Mouse (Mus musculus): ENCODE data around the gene Coq5. TPM values are rescaled to one million over a fixed set of nuclear protein-coding genes. Genes with fewer than 3 reads are reported as not detected.

The Coq5 gene
- polyA plus RNA-seq, 1 experiment, result 6.3 TPM

- DNase-seq (ENCODE audit: low read depth in 1 of 2, low spot score in 2 of 2), result no peak
- Histone ChIP-seq H3K4me1 (ENCODE audit: control insufficient read depth, insufficient read depth, insufficient read length) (peaks cover 6% of the 10 kb centered on the region; the same call in 1 of the 2 replicates), H3K36me3 (ENCODE audit: control insufficient read depth, insufficient read depth, low read length) (peaks cover 6% of the 10 kb centered on the region; the same call in 1 of the 2 replicates), H3K4me3 (ENCODE audit: extremely low read depth, insufficient read depth, insufficient read length) (no peak overlapping the region), H3K27me3 (ENCODE audit: control insufficient read depth, insufficient read depth, low read length) (no peaks in the 10 kb centered on the region), H3K27ac (ENCODE audit: insufficient read depth, low read length) (no peak overlapping the region)
- 78% methylated on average over 8 of the region's 8 CpGs for WGBS
- TF ChIP-seq CTCF (IDR thresholded peaks at IDR 0.05; ENCODE audit: extremely low read depth, insufficient read depth, insufficient read length, insufficient replicate concordance), result no peak
- TF ChIP-seq POLR2A (IDR thresholded peaks at IDR 0.05; ENCODE audit: low read depth, low read length), result no peak
Measured at GRCm38 (mm10) chr5:115266787-115267468, 12.5 kb upstream of the Coq5 start.

- peaks cover 6% of the 10 kb centered on the region; the same call in 1 of the 2 replicates for H3K4me1 ChIP-seq (ENCODE audit: control insufficient read depth, insufficient read depth, insufficient read length)
- peaks cover 5% of the 10 kb centered on the region; the same call in 1 of the 2 replicates for H3K36me3 ChIP-seq (ENCODE audit: control insufficient read depth, insufficient read depth, low read length)
- H3K4me3 ChIP-seq (ENCODE audit: extremely low read depth, insufficient read depth, insufficient read length), result no peak overlapping the region
Measured at GRCm38 (mm10) chr5:115267469-115268045, 11.9 kb upstream of the Coq5 start.

GRCm38 (mm10) chr5:115268266-115268665, 11.2 kb upstream of the Coq5 start:
- H3K4me1 ChIP-seq (ENCODE audit: control insufficient read depth, insufficient read depth, insufficient read length), result peaks cover 6% of the 10 kb centered on the region; the same call in 1 of the 2 replicates
- no peak overlapping the region for H3K4me3 ChIP-seq (ENCODE audit: extremely low read depth, insufficient read depth, insufficient read length)
- H3K27ac ChIP-seq (ENCODE audit: insufficient read depth, low read length), result no peak overlapping the region
- WGBS, result 35% methylated on average over 3 of the region's 3 CpGs
- DNase-seq (ENCODE audit: low read depth in 1 of 2, low spot score in 2 of 2), result no peak
- no peak for TF ChIP-seq CTCF (IDR thresholded peaks at IDR 0.05; ENCODE audit: extremely low read depth, insufficient read depth, insufficient read length, insufficient replicate concordance)
- H3K36me3 ChIP-seq (ENCODE audit: control insufficient read depth, insufficient read depth, low read length), result 0 out of 2 replicates have a peak, but pooled peaks cover 2% of the 10 kb centered on the region
- H3K27me3 ChIP-seq (ENCODE audit: control insufficient read depth, insufficient read depth, low read length), result no peaks in the 10 kb centered on the region

More at GRCm38 (mm10) chr5:115267469-115268045, 11.9 kb upstream of the Coq5 start:
- Histone ChIP-seq H3K27ac (ENCODE audit: insufficient read depth, low read length) (peak overlapping the region; percentile 58; the same call in 1 of the 2 replicates), H3K27me3 (ENCODE audit: control insufficient read depth, insufficient read depth, low read length) (no peaks in the 10 kb centered on the region)
- DNase-seq (ENCODE audit: low read depth in 1 of 2, low spot score in 2 of 2), result no peak
- 82% methylated on average over 3 of the region's 3 CpGs for WGBS
- TF ChIP-seq CTCF (IDR thresholded peaks at IDR 0.05; ENCODE audit: extremely low read depth, insufficient read depth, insufficient read length, insufficient replicate concordance) (no peak), POLR2A (IDR thresholded peaks at IDR 0.05; ENCODE audit: low read depth, low read length) (no peak)

- Histone ChIP-seq H3K4me3 (ENCODE audit: extremely low read depth, insufficient read depth, insufficient read length) (no peak overlapping the region), H3K27me3 (ENCODE audit: control insufficient read depth, insufficient read depth, low read length) (no peaks in the 10 kb centered on the region), H3K4me1 (ENCODE audit: control insufficient read depth, insufficient read depth, insufficient read length) (peaks cover 6% of the 10 kb centered on the region; the same call in 1 of the 2 replicates), H3K36me3 (ENCODE audit: control insufficient read depth, insufficient read depth, low read length) (0 out of 2 replicates have a peak, but pooled peaks cover 2% of the 10 kb centered on the region), H3K27ac (ENCODE audit: insufficient read depth, low read length) (no peak overlapping the region)
- no peak for DNase-seq (ENCODE audit: low read depth in 1 of 2, low spot score in 2 of 2)
- 86% methylated on average over 1 of the region's 1 CpGs for WGBS
- TF ChIP-seq POLR2A (IDR thresholded peaks at IDR 0.05; ENCODE audit: low read depth, low read length) (no peak), CTCF (IDR thresholded peaks at IDR 0.05; ENCODE audit: extremely low read depth, insufficient read depth, insufficient read length, insufficient replicate concordance) (no peak)
Measured at GRCm38 (mm10) chr5:115269969-115270368, 9.5 kb upstream of the Coq5 start.

- H3K27me3 ChIP-seq (ENCODE audit: control insufficient read depth, insufficient read depth, low read length), result no peaks in the 10 kb centered on the region
- H3K27ac ChIP-seq (ENCODE audit: insufficient read depth, low read length), result peak overlapping the region; percentile 68
- H3K4me1 ChIP-seq (ENCODE audit: control insufficient read depth, insufficient read depth, insufficient read length), result peaks cover 6% of the 10 kb centered on the region; the same call in 1 of the 2 replicates
- DNase-seq (ENCODE audit: low read depth in 1 of 2, low spot score in 2 of 2), result peak in 1 of 2 experiments; percentile 29
- under 1% methylated on average over 76 of the region's 77 CpGs for WGBS
- H3K36me3 ChIP-seq (ENCODE audit: control insufficient read depth, insufficient read depth, low read length), result 0 out of 2 replicates have a peak, but pooled peaks cover 2% of the 10 kb centered on the region
- peak overlapping the region; percentile 89 for H3K4me3 ChIP-seq (ENCODE audit: extremely low read depth, insufficient read depth, insufficient read length)
- no peak for TF ChIP-seq CTCF (IDR thresholded peaks at IDR 0.05; ENCODE audit: extremely low read depth, insufficient read depth, insufficient read length, insufficient replicate concordance)
- no peak for TF ChIP-seq POLR2A (IDR thresholded peaks at IDR 0.05; ENCODE audit: low read depth, low read length)
Measured at GRCm38 (mm10) chr5:115271931-115272811, 7.3 kb upstream of the Coq5 start.

- Histone ChIP-seq H3K27ac (ENCODE audit: insufficient read depth, low read length) (peak within 1 kb of the TSS; percentile 68), H3K4me1 (ENCODE audit: control insufficient read depth, insufficient read depth, insufficient read length) (peaks cover 6% of the 10 kb centered on the region; the same call in 1 of the 2 replicates), H3K27me3 (ENCODE audit: control insufficient read depth, insufficient read depth, low read length) (no peaks in the 10 kb centered on the region), H3K4me3 (ENCODE audit: extremely low read depth, insufficient read depth, insufficient read length) (peak within 1 kb of the TSS; percentile 89), H3K36me3 (ENCODE audit: control insufficient read depth, insufficient read depth, low read length) (no peaks in the 10 kb centered on the region)
- DNase-seq (ENCODE audit: low read depth in 1 of 2, low spot score in 2 of 2), result peak; percentile 89 to 94
- TF ChIP-seq POLR2A (IDR thresholded peaks at IDR 0.05; ENCODE audit: low read depth, low read length) (peak; percentile 97), CTCF (IDR thresholded peaks at IDR 0.05; ENCODE audit: extremely low read depth, insufficient read depth, insufficient read length, insufficient replicate concordance) (no peak)
- WGBS, result 14% methylated on average over 26 of the region's 26 CpGs
Measured at GRCm38 (mm10) chr5:115272812-115273548, 6.5 kb upstream of the Coq5 start, which contains the start of gene Rnf10. Gene Rnf10 (minus strand): TSS chr5:115272898.
